Mouse (Mus musculus): Measurements from ENCODE around the gene Edc3. TPM values are rescaled to one million over a fixed set of nuclear protein-coding genes. Genes with fewer than 3 reads are reported as not detected.

Edc3 gene
- polyA plus RNA-seq, 1 experiment from 2014 or later = 27.7 TPM

- ATAC-seq (ENCODE audit: low FRiP score) = no peak
- Histone ChIP-seq H3K4me3 (ENCODE audit: low read depth, low read length) (no peak overlapping the region), H3K4me1 (ENCODE audit: control insufficient read depth, insufficient read depth, low read length) (peaks cover 4% of the 10 kb centered on the region), H3K27ac (ENCODE audit: low read depth, low read length) (no peak overlapping the region), H3K9me3 (ENCODE audit: control insufficient read depth, low read length) (no peaks in the 10 kb centered on the region), H3K27me3 (ENCODE audit: control insufficient read depth, insufficient read depth, low read length) (no peaks in the 10 kb centered on the region), H3K4me2 (no peak overlapping the region), H3K36me3 (ENCODE audit: control insufficient read depth, insufficient read depth, low read length) (no peaks in the 10 kb centered on the region), H3K9ac (ENCODE audit: low read length) (no peak overlapping the region)
- WGBS = 97% methylated on average over 1 of the region's 1 CpGs
- DNase-seq (ENCODE audit: low spot score, missing footprints) = no peak
These were observed 61.9 kb downstream of the Edc3 start for GRCm38 (mm10) chr9:57770214-57770613.

GRCm38 (mm10) chr9:57770836-57771235 lies 62.5 kb downstream of the Edc3 start:
- H3K27me3 ChIP-seq (ENCODE audit: control insufficient read depth, insufficient read depth, low read length) = no peaks in the 10 kb centered on the region
- H3K36me3 ChIP-seq (ENCODE audit: control insufficient read depth, insufficient read depth, low read length) = no peaks in the 10 kb centered on the region
- no peak overlapping the region for H3K4me2 ChIP-seq
- H3K9ac ChIP-seq (ENCODE audit: low read length) = no peak overlapping the region
- WGBS = 87% methylated on average over 2 of the region's 2 CpGs
- no peak overlapping the region for H3K4me3 ChIP-seq (ENCODE audit: low read depth, low read length)
- H3K4me1 ChIP-seq (ENCODE audit: control insufficient read depth, insufficient read depth, low read length) = peaks cover 4% of the 10 kb centered on the region
- no peaks in the 10 kb centered on the region for H3K9me3 ChIP-seq (ENCODE audit: control insufficient read depth, low read length)
- ATAC-seq (ENCODE audit: low FRiP score) (no peak), DNase-seq (ENCODE audit: low spot score, missing footprints) (no peak)
- H3K27ac ChIP-seq (ENCODE audit: low read depth, low read length) = no peak overlapping the region

- WGBS = 79% methylated on average over 3 of the region's 3 CpGs
- Histone ChIP-seq H3K4me1 (ENCODE audit: control insufficient read depth, insufficient read depth, low read length) (no peaks in the 10 kb centered on the region), H3K9ac (ENCODE audit: low read length) (no peak overlapping the region), H3K27ac (ENCODE audit: low read depth, low read length) (no peak overlapping the region), H3K36me3 (ENCODE audit: control insufficient read depth, insufficient read depth, low read length) (no peaks in the 10 kb centered on the region), H3K4me3 (ENCODE audit: low read depth, low read length) (no peak overlapping the region), H3K9me3 (ENCODE audit: control insufficient read depth, low read length) (no peaks in the 10 kb centered on the region), H3K27me3 (ENCODE audit: control insufficient read depth, insufficient read depth, low read length) (no peaks in the 10 kb centered on the region), H3K4me2 (no peak overlapping the region)
- no peak for DNase-seq (ENCODE audit: low spot score, missing footprints)
- ATAC-seq (ENCODE audit: low FRiP score) = no peak
These were observed 65.4 kb downstream of the Edc3 start for GRCm38 (mm10) chr9:57773754-57774153.

GRCm38 (mm10) chr9:57774168-57774567 lies 65.8 kb downstream of the Edc3 start:
- WGBS = 9% methylated on average over 1 of the region's 1 CpGs
- H3K4me3 ChIP-seq (ENCODE audit: low read depth, low read length) = no peak overlapping the region
- H3K36me3 ChIP-seq (ENCODE audit: control insufficient read depth, insufficient read depth, low read length) = no peaks in the 10 kb centered on the region
- H3K9me3 ChIP-seq (ENCODE audit: control insufficient read depth, low read length) = no peaks in the 10 kb centered on the region
- no peaks in the 10 kb centered on the region for H3K27me3 ChIP-seq (ENCODE audit: control insufficient read depth, insufficient read depth, low read length)
- ATAC-seq (ENCODE audit: low FRiP score) = no peak
- H3K9ac ChIP-seq (ENCODE audit: low read length) = no peak overlapping the region
- no peak for DNase-seq (ENCODE audit: low spot score, missing footprints)
- H3K4me1 ChIP-seq (ENCODE audit: control insufficient read depth, insufficient read depth, low read length) = no peaks in the 10 kb centered on the region
- H3K4me2 ChIP-seq = no peak overlapping the region
- H3K27ac ChIP-seq (ENCODE audit: low read depth, low read length) = no peak overlapping the region

- no peaks in the 10 kb centered on the region for H3K4me1 ChIP-seq (ENCODE audit: control insufficient read depth, insufficient read depth, low read length)
- no peaks in the 10 kb centered on the region for H3K9me3 ChIP-seq (ENCODE audit: control insufficient read depth, low read length)
- no peaks in the 10 kb centered on the region for H3K27me3 ChIP-seq (ENCODE audit: control insufficient read depth, insufficient read depth, low read length)
- no peak overlapping the region for H3K4me3 ChIP-seq (ENCODE audit: low read depth, low read length)
- no peak for ATAC-seq (ENCODE audit: low FRiP score)
- no peak for DNase-seq (ENCODE audit: low spot score, missing footprints)
- 62% methylated on average over 5 of the region's 5 CpGs for WGBS
- no peak overlapping the region for H3K4me2 ChIP-seq
- no peaks in the 10 kb centered on the region for H3K36me3 ChIP-seq (ENCODE audit: control insufficient read depth, insufficient read depth, low read length)
- H3K9ac ChIP-seq (ENCODE audit: low read length) = no peak overlapping the region
- no peak overlapping the region for H3K27ac ChIP-seq (ENCODE audit: low read depth, low read length)
These were observed 66.7 kb downstream of the Edc3 start for GRCm38 (mm10) chr9:57775026-57775425.

DNA sequence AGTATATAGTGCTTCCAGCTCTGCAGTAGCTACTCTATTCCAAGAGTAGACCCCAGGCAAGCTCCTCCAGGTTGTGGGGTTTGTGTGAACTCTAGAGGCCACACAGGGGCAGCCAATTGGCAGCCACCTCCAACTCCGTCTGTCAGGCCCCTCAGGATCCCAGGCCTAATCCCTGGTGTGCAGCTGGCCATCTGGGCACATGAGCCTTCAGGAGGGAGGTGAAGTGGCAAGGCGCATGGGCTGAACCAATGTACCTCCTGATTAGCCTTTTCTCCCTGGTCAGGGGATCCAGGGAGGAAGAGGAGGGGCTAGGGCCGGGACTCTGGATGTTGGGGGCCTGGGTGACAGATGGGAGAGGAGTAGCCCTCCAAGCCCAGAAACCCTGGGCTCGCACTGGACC lies 67.4 kb downstream of the Edc3 start:
- 56% methylated on average over 4 of the region's 4 CpGs for WGBS
- DNase-seq (ENCODE audit: low spot score, missing footprints) (no peak), ATAC-seq (ENCODE audit: low FRiP score) (no peak)
- Histone ChIP-seq H3K4me2 (no peak overlapping the region), H3K4me1 (ENCODE audit: control insufficient read depth, insufficient read depth, low read length) (no peaks in the 10 kb centered on the region), H3K27ac (ENCODE audit: low read depth, low read length) (no peak overlapping the region), H3K36me3 (ENCODE audit: control insufficient read depth, insufficient read depth, low read length) (no peaks in the 10 kb centered on the region), H3K9me3 (ENCODE audit: control insufficient read depth, low read length) (no peaks in the 10 kb centered on the region), H3K27me3 (ENCODE audit: control insufficient read depth, insufficient read depth, low read length) (no peaks in the 10 kb centered on the region), H3K4me3 (ENCODE audit: low read depth, low read length) (no peak overlapping the region), H3K9ac (ENCODE audit: low read length) (no peak overlapping the region)

DNA sequence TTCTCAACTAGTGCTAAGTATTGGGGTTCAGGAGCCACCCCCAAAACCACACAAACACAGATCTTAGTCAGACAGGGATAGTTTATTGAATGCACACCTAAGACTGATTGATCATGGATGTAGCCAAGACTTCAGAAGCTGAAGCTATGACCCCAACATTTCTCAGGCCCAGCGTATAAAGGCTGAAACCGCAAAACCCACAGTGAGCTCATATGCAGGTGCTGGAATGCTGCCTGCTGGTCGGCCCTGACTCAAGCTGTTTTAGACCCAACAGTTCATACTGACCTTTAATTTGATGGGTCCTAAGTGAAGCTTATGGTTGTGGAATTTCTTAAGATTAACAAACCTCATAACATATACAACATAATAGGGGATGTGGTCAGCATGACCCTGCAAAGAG lies 74.3 kb downstream of the Edc3 start:
- Histone ChIP-seq H3K4me1 (ENCODE audit: control insufficient read depth, insufficient read depth, low read length) (no peaks in the 10 kb centered on the region), H3K36me3 (ENCODE audit: control insufficient read depth, insufficient read depth, low read length) (no peaks in the 10 kb centered on the region), H3K9me3 (ENCODE audit: control insufficient read depth, low read length) (no peaks in the 10 kb centered on the region), H3K27ac (ENCODE audit: low read depth, low read length) (no peak overlapping the region), H3K4me3 (ENCODE audit: low read depth, low read length) (no peak overlapping the region), H3K9ac (ENCODE audit: low read length) (no peak overlapping the region), H3K4me2 (no peak overlapping the region), H3K27me3 (ENCODE audit: control insufficient read depth, insufficient read depth, low read length) (no peaks in the 10 kb centered on the region)
- DNase-seq (ENCODE audit: low spot score, missing footprints) (no peak), ATAC-seq (ENCODE audit: low FRiP score) (no peak)
- 94% methylated on average over 3 of the region's 3 CpGs for WGBS

GRCm38 (mm10) chr9:57789733-57790132 lies 81.4 kb downstream of the Edc3 start:
- DNase-seq (ENCODE audit: low spot score, missing footprints) = no peak
- Histone ChIP-seq H3K4me2 (no peak overlapping the region), H3K27me3 (ENCODE audit: control insufficient read depth, insufficient read depth, low read length) (no peaks in the 10 kb centered on the region), H3K9ac (ENCODE audit: low read length) (no peak overlapping the region), H3K4me1 (ENCODE audit: control insufficient read depth, insufficient read depth, low read length) (no peaks in the 10 kb centered on the region), H3K36me3 (ENCODE audit: control insufficient read depth, insufficient read depth, low read length) (peaks cover 7% of the 10 kb centered on the region; the same call in 1 of the 2 replicates), H3K4me3 (ENCODE audit: low read depth, low read length) (no peak overlapping the region), H3K9me3 (ENCODE audit: control insufficient read depth, low read length) (no peaks in the 10 kb centered on the region), H3K27ac (ENCODE audit: low read depth, low read length) (no peak overlapping the region)
- no peak for ATAC-seq (ENCODE audit: low FRiP score)
- WGBS = 86% methylated on average over 3 of the region's 3 CpGs

DNA sequence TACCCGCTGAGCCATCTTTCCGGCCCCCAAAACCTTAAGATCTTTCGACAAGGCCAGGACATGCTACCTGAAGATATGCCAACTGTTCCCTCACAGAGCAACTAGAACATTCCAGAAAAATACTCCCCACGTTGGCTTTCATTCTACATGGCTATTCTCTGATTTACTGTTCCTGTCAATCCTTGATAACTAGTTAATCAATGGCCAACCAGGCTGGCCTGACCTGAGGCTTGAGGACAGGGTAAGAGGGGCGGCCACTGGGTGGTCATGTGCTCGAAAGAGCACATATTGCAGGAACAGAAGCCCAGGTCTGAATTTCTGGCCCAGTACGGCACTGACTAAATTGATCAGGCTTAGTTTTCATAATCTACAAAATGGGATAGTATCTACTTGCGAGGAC lies 89.1 kb downstream of the Edc3 start:
- no peaks in the 10 kb centered on the region for H3K9me3 ChIP-seq (ENCODE audit: control insufficient read depth, low read length)
- no peak overlapping the region for H3K4me3 ChIP-seq (ENCODE audit: low read depth, low read length)
- H3K27me3 ChIP-seq (ENCODE audit: control insufficient read depth, insufficient read depth, low read length) = no peaks in the 10 kb centered on the region
- no peak overlapping the region for H3K27ac ChIP-seq (ENCODE audit: low read depth, low read length)
- no peak overlapping the region for H3K9ac ChIP-seq (ENCODE audit: low read length)
- no peak overlapping the region for H3K4me2 ChIP-seq
- no peak for ATAC-seq (ENCODE audit: low FRiP score)
- H3K4me1 ChIP-seq (ENCODE audit: control insufficient read depth, insufficient read depth, low read length) = no peaks in the 10 kb centered on the region
- DNase-seq (ENCODE audit: low spot score, missing footprints) = no peak
- peaks cover 13% of the 10 kb centered on the region for H3K36me3 ChIP-seq (ENCODE audit: control insufficient read depth, insufficient read depth, low read length)
- 92% methylated on average over 8 of the region's 8 CpGs for WGBS
